Mouse (Mus musculus) testis, adult 2 months (tissue): ENCODE data around the gene Cables2. TPM values are rescaled to one million over a fixed set of nuclear protein-coding genes. Genes with fewer than 3 reads are reported as not detected.

Experiments used
- H3K27ac ChIP-seq: fragments of 200-500 bp; 2 replicates; pipeline ENCODE4 v1.5.1; 2012; ENCODE audit warnings: low read depth, low read length; ENCODE audit not compliant: control insufficient read depth, insufficient read depth
- H3K27me3 ChIP-seq: fragments of 200-500 bp; 2 replicates; pipeline ENCODE4 v1.6.1; 2012; ENCODE audit warnings: mild to moderate bottlenecking, low read length, moderate library complexity; ENCODE audit not compliant: control insufficient read depth, insufficient read depth
- H3K36me3 ChIP-seq: fragments of 200-500 bp; 2 replicates; pipeline ENCODE4 v1.6.1; 2012; ENCODE audit warnings: mild to moderate bottlenecking, low read length; ENCODE audit not compliant: control insufficient read depth, insufficient read depth
- H3K4me1 ChIP-seq: fragments of 200-500 bp; 2 replicates; pipeline ENCODE4 v1.6.1; 2012; ENCODE audit warnings: low read length; ENCODE audit not compliant: control insufficient read depth, insufficient read depth
- H3K4me3 ChIP-seq: fragments of 200-500 bp; 2 replicates; pipeline ENCODE4 v1.5.1; 2012; ENCODE audit warnings: low read depth, mild to moderate bottlenecking, low read length, moderate library complexity, mixed read lengths; ENCODE audit not compliant: control insufficient read depth
- CTCF ChIP-seq: fragments of 200-500 bp; IDR thresholded peaks from 2 replicates; pipeline ENCODE4 v1.5.1; 2012; ENCODE audit warnings: low read depth, mild to moderate bottlenecking, inconsistent platforms, low read length, moderate library complexity; ENCODE audit not compliant: control insufficient read depth, insufficient read depth, insufficient replicate concordance
- POLR2A ChIP-seq: fragments of 200-500 bp; IDR thresholded peaks from 2 replicates; pipeline ENCODE4 v1.6.1; 2012; ENCODE audit warnings: low read depth, mild to moderate bottlenecking, inconsistent platforms, low read length, moderate library complexity; ENCODE audit not compliant: control insufficient read depth
- polyA plus RNA-seq: library from polyadenylated mRNA; depleted of rRNA; stranded (reverse); fragments of >200 nt; gene quantifications from 2 replicates; pipeline ENCODE4 v1.2.3, GENCODE M21; 2012

Cables2 gene
- polyA plus RNA-seq, 1 experiment: 23.9 TPM

DNA sequence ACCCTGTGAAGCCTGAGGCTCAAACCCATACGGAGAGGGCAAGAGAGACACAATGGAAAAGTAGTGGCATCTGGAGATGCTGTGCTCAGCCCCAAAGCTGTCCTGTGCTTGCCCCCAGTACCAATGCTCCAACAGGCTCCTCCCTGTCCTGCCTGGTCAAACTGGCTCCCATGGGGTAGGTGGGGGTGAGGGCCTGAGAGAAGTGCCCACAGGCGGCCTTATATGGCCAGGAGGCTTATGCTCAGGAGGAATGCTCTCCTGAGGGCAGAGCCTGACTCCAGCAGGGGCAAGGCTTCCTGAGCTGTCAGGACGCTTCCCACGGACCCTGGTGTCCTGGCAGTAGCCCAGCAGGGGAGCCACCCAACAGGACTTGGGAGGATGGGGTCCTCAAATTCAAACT, 42.8 kb downstream of the Cables2 start:
- TF ChIP-seq CTCF: no peak
- Histone ChIP-seq H3K4me3 (no peak overlapping the region), H3K4me1 (peaks cover 16% of the 10 kb centered on the region), H3K27me3 (no peaks in the 10 kb centered on the region), H3K27ac (no peak overlapping the region), H3K36me3 (no peaks in the 10 kb centered on the region)

DNA sequence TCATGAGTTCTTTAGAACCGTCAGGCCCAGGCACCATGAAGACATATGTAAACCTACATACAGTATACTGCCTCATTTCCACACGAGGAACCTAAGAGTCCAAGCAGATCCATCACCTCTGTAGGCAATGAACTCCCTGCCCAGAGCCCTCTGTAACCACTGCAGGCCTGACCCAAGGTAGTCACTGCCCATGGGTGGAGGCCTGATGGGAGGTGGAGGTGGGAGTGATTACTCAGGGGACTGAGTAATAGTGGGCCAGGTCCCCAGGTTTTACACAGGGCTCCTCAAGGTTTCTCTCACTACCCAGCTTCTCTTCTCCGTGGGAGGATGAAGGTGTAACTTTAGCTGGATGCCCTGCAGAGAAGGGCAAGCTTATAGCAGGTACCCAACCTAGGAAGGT, 44.2 kb downstream of the Cables2 start:
- H3K36me3 ChIP-seq: no peaks in the 10 kb centered on the region
- peaks cover 21% of the 10 kb centered on the region for H3K4me1 ChIP-seq
- H3K4me3 ChIP-seq: no peak overlapping the region
- H3K27ac ChIP-seq: no peak overlapping the region
- no peaks in the 10 kb centered on the region for H3K27me3 ChIP-seq
- TF ChIP-seq CTCF (no peak), POLR2A (no peak)

DNA sequence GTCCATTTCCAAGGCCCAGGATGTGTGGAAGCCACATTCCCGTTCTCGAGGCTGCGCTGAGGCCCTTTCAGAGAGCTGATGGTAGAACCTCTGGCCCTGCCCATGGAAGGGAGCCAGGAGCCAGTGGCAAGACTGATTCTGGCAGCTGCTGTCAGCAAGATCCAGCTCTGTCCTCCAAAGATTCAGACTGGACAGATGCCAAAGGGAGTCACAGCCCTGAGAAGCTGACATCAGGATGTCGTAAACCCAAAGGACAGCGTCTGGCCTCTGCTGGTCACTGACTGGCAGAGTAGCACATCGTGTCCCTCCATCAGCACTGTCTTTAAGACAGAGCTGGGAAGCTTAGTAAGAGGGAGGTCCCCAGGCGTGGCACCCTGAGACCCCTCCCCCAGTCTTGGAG, 44.7 kb downstream of the Cables2 start:
- TF ChIP-seq POLR2A: no peak
- TF ChIP-seq CTCF: no peak
- Histone ChIP-seq H3K36me3 (no peaks in the 10 kb centered on the region), H3K27ac (no peak overlapping the region), H3K27me3 (no peaks in the 10 kb centered on the region), H3K4me3 (no peak overlapping the region), H3K4me1 (peaks cover 21% of the 10 kb centered on the region)

DNA sequence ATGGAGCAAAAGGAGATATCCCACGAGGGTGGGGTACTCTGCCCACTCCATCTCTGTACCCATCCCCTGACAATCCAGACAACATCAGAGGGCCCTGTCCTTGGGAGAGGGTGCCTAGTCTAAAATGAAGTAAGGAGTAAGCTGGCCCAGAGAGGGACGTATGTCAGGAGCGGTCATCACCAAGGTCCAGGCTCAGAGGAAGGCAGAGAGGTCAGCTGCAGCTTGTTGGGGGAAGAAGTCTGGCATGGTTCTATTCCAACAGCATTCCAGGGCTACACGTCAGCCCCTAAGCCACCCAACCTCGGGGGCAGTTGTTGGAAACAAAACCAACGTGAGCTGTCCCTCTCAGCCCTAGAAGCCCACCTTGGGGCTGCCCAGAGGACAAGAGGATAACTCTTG, 45.2 kb downstream of the Cables2 start:
- Histone ChIP-seq H3K4me1 (peaks cover 21% of the 10 kb centered on the region), H3K36me3 (no peaks in the 10 kb centered on the region), H3K4me3 (no peak overlapping the region), H3K27me3 (no peaks in the 10 kb centered on the region), H3K27ac (no peak overlapping the region)
- TF ChIP-seq POLR2A: no peak

DNA sequence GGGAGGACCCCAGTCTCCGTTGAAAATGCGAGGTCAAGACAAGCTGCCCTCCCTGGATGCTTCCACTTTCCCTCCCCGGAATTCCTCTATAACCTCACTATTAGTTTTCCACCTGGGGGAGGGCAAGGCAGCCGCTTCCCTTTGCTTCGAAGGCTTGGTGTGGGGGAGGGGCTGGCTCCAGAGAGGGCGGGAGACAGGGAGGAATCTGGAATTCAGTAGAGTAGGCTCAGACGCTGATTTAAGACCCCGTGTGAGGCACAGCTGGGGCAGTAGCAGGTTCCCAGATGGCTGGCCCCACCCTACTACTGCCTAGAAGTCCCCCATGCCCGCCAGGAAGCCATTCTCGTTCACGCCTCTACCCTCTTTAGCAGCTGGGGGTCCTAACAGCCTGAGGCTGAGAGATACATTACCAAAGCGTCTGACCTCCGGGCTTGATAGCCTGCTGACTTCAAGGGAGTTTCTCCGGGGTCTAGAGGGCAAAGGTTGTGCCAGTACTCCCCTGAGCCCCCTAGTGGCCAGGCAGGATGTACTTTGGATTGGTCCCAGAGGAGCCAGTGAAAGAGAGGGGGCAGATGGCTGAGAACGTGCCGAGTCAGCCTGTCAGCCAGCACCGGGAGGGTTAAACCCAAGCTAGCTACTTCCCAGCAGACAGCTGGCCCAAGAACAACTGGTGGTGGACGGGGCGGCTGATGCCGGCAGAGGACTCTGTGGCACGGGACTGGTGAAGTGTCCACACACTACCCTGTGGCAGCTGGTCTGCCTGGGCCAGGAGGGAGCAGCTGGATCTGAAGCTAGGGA, 45.8 kb downstream of the Cables2 start:
- H3K27ac ChIP-seq: no peak overlapping the region
- H3K27me3 ChIP-seq: no peaks in the 10 kb centered on the region
- H3K4me1 ChIP-seq: peaks cover 21% of the 10 kb centered on the region
- H3K4me3 ChIP-seq: no peak overlapping the region
- TF ChIP-seq CTCF: peak; percentile 53; the same call in 1 of the 2 replicates
- TF ChIP-seq POLR2A: no peak; the same call in 1 of the 2 replicates
- H3K36me3 ChIP-seq: no peaks in the 10 kb centered on the region

DNA sequence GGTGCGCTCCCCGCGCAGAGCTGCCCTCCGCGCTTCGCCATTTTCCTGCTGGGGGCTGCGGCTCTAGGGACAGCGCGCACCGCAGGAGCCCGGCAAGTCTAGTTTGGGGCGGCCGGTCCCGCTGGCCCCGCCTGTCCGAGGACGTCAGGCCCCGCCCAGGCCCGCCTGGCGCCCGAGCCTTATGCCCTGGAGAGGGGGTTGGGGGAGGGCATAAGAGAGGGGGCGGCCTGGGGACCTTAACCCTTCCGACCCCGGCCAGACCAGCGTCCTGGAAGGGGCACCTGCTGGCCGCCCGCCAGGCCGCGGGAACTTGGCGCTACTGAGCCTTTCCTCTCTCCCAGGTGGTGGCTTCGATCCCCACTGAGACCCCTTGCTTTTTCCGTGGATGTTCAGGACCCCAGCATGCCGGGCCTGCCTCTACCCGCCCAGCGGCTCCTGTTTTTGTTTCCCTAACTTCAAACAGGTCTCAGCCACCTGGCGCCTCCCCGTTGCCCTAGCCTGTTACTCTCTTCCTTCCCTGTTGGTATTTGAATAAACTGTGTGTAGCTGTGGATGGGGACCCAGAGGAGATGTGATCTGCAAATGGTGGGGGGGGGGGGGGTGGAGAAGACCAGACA, 47.4 kb downstream of the Cables2 start, which contains the start of gene Lama5:
Lama5 (minus strand) TSS at position 98 of the 617 bp plus-strand sequence.
- H3K27me3 ChIP-seq: no peaks in the 10 kb centered on the region
- H3K27ac ChIP-seq: no peak within 1 kb of the TSS
- no peak for TF ChIP-seq POLR2A
- TF ChIP-seq CTCF: no peak
- peak within 1 kb of the TSS; percentile 51 for H3K4me3 ChIP-seq
- peaks cover 23% of the 10 kb centered on the region for H3K4me1 ChIP-seq
- H3K36me3 ChIP-seq: no peaks in the 10 kb centered on the region

DNA sequence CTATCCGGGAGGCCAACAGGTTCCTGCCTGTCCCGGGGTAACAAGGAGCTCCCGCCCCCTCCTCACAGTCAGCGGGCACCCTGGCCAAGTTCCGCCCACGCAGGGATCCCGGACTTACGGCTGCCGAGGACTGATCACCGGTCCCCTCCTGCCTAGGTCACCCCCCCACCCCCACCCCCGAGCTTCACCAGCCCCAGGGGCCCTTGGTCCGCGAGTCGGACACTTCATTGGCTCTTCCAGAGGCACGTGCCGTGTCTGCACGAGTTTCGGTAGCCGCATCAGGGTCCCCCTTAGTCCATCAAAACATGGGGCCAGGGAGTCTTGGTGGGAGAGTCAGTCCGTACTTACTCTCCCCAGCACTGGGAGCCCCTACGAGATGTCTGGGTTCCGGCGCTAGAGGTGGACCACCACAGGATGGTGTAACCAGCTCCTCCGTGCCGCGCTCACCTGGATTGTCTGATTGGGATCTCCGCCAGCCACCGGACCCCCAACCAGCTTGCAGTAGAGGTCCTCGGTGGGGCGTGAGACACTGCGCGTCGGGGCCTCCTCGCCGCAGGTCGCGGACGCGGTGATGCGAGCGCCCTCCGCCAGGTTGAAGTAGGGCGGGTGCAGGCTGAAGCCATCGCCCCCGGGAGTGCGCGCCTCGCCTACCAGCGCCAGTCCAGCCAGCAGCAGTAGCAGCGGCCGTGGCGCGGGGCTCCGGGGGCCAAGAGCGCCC, 48.1 kb downstream of the Cables2 start:
- Histone ChIP-seq H3K27me3 (no peaks in the 10 kb centered on the region), H3K36me3 (no peaks in the 10 kb centered on the region), H3K27ac (no peak overlapping the region), H3K4me3 (peak overlapping the region; percentile 51), H3K4me1 (peaks cover 23% of the 10 kb centered on the region)
- TF ChIP-seq POLR2A (no peak), CTCF (no peak)
